Mouse (Mus musculus) C2C12 (cell line): ENCODE measurements around the gene 2700049A03Rik.

Source experiments
- CEBPB ChIP-seq: IDR thresholded peaks from one replicate; pipeline ENCODE4 v1.6.1; 2011; ENCODE audit warnings: low read depth, mild to moderate bottlenecking, control low read depth, moderate library complexity
- CTCF ChIP-seq: IDR thresholded peaks from one replicate; pipeline ENCODE4 v1.5.1; 2011; ENCODE audit not compliant: control insufficient read depth, insufficient read depth, insufficient read length
- FOSL1 ChIP-seq: IDR thresholded peaks from one replicate; pipeline ENCODE4 v1.8.0; 2011; ENCODE audit warnings: mild to moderate bottlenecking, low read length; ENCODE audit not compliant: poor library complexity, insufficient read depth, severe bottlenecking
- MAX ChIP-seq: IDR thresholded peaks from one replicate; pipeline ENCODE4 v1.6.1; 2011; ENCODE audit warnings: mild to moderate bottlenecking, control low read depth
- MYOD1 ChIP-seq: IDR thresholded peaks from one replicate; pipeline ENCODE4 v1.6.1; 2011; ENCODE audit warnings: low read depth; ENCODE audit not compliant: control insufficient read depth, insufficient read length
- MYOG ChIP-seq: IDR thresholded peaks from one replicate; pipeline ENCODE4 v1.6.1; 2011; ENCODE audit not compliant: control insufficient read depth, insufficient read length; ENCODE audit errors: extremely low read depth
- USF1 ChIP-seq: IDR thresholded peaks from one replicate; pipeline ENCODE4 v1.6.1; 2011; ENCODE audit warnings: low read depth, mild to moderate bottlenecking, control low read depth, moderate library complexity

DNA sequence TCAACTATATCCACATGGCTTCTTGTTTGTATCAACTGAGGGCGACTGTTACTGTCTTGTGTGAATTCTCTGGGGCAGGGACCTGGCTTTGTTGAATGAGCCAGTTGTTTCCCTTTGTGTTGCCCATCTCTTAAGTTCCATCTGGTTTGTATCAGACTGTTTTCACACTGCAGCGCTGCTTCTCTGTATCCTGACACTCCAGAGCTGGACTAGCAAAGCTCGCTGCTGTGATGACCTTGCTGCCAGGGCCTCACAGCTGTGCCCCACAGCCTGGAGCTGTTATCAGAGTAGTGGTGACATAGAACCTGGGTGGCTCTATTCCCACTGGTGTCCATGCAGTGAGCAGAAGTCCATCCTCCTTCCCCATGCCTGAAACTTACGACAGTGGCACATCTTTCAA lies 91.1 kb downstream of the 2700049A03Rik start:
- TF ChIP-seq MYOG (no peak), CTCF (no peak), USF1 (no peak), MAX (no peak), CEBPB (no peak), MYOD1 (no peak), FOSL1 (no peak)
